Mouse (Mus musculus) heart, postnatal 0 days (tissue): Measurements from ENCODE around the gene Olfml1. TPM values are rescaled to one million over a fixed set of nuclear protein-coding genes. Genes with fewer than 3 reads are reported as not detected.
A peak's percentile ranks its signal among the peaks of the same experiment; 100 is the strongest.

Source experiments
- ATAC-seq: fragments of 200-750 bp; cut with Nextera tagmentation; 2 replicates; pipeline ENCODE4 v1.8.0; 2017; ENCODE audit warnings: low read depth, moderate number of reproducible peaks, moderate library complexity; ENCODE audit not compliant: insufficient read depth
- DNase-seq: peaks from one replicate; pipeline ENCODE4 v3.0.0-alpha.2; 2016; ENCODE audit warnings: low spot score
- H3K27ac ChIP-seq: fragments of 300-500 bp; sonication (generic); 2 replicates; pipeline ENCODE4 v1.5.1; 2014; ENCODE audit warnings: low read depth, mild to moderate bottlenecking
- H3K27me3 ChIP-seq: fragments of 300-500 bp; sonication (generic); 2 replicates; pipeline ENCODE4 v1.6.1; 2014; ENCODE audit warnings: low read length, mixed read lengths; ENCODE audit not compliant: control insufficient read depth, insufficient read depth
- H3K36me3 ChIP-seq: fragments of 300-500 bp; sonication (generic); replicated peaks from 2 replicates; pipeline ENCODE4 v1.6.1; 2014; ENCODE audit warnings: low read length, mixed read lengths; ENCODE audit not compliant: control insufficient read depth, insufficient read depth
- H3K4me1 ChIP-seq: fragments of 300-500 bp; sonication (generic); 2 replicates; pipeline ENCODE4 v1.6.1; 2014; ENCODE audit warnings: antibody characterized with exemption; ENCODE audit not compliant: control insufficient read depth, insufficient read depth
- H3K4me2 ChIP-seq: fragments of 300-500 bp; sonication (generic); 2 replicates; pipeline ENCODE4 v1.6.1; 2014; ENCODE audit warnings: low read depth, mild to moderate bottlenecking, low read length, moderate library complexity
- H3K4me3 ChIP-seq: fragments of 300-500 bp; sonication (generic); 2 replicates; pipeline ENCODE4 v1.5.1; 2014; ENCODE audit warnings: low read depth, low read length
- H3K9ac ChIP-seq: fragments of 300-500 bp; sonication (generic); replicated peaks from 2 replicates; pipeline ENCODE4 v1.6.1; 2014; ENCODE audit warnings: low read depth, low read length, mixed read lengths
- H3K9me3 ChIP-seq: fragments of 300-500 bp; sonication (generic); replicated peaks from 2 replicates; pipeline ENCODE4 v1.6.1; 2016; ENCODE audit warnings: low read length; ENCODE audit not compliant: control insufficient read depth
- CTCF ChIP-seq: IDR thresholded peaks from 2 replicates; pipeline ENCODE4 v1.5.1; 2016; ENCODE audit warnings: antibody characterized with exemption, control low read depth, low read depth
- EP300 ChIP-seq: IDR thresholded peaks from 2 replicates; pipeline ENCODE4 v1.6.1; 2016; ENCODE audit warnings: antibody characterized with exemption, low read depth
- WGBS: fragments of 180-500 bp; shearing (Covaris S2); extraction: QIAGEN DNeasy Blood & Tissue Kit; methylation state at CpG from one replicate; pipeline ENCODE4 v1.1.7; 2014; 5-methylcytosine and 5-hydroxymethylcytosine counted together
- polyA plus RNA-seq: library from polyadenylated mRNA; unstranded; fragments of >200 nt; fragmentation: Nextera tagmentation; extraction: Ambion mirVana; gene quantifications from 2 replicates; pipeline ENCODE4 v1.2.1, GENCODE M21; 2015
- total RNA-seq: library from RNA; depleted of rRNA; stranded (reverse); fragments of >200 nt; gene quantifications from 2 replicates; pipeline ENCODE4 v1.2.3, GENCODE M21; 2014; ENCODE audit warnings: low replicate concordance

The Olfml1 gene
- total and polyA plus RNA-seq, 2 experiments from 2014 or later = 2.9 to 5.1 TPM

GRCm38 (mm10) chr7:107568971-107569370 lies 1.7 kb downstream of the Olfml1 start:
- ATAC-seq = no peak
- Histone ChIP-seq H3K4me3 (no peak overlapping the region), H3K9ac (no peak overlapping the region), H3K9me3 (no peaks in the 10 kb centered on the region), H3K27me3 (no peaks in the 10 kb centered on the region), H3K36me3 (no peaks in the 10 kb centered on the region), H3K4me2 (peak overlapping the region; percentile 24), H3K4me1 (no peaks in the 10 kb centered on the region), H3K27ac (no peak overlapping the region)
- TF ChIP-seq EP300 (no peak), CTCF (no peak)
- WGBS = 48% methylated on average over 4 of the region's 4 CpGs
- no peak for DNase-seq

- no peak overlapping the region for H3K4me2 ChIP-seq
- peak; percentile 3; the same call in 1 of the 2 replicates for TF ChIP-seq CTCF
- no peak for TF ChIP-seq EP300
- no peaks in the 10 kb centered on the region for H3K27me3 ChIP-seq
- H3K9ac ChIP-seq = no peak overlapping the region
- no peaks in the 10 kb centered on the region for H3K4me1 ChIP-seq
- no peaks in the 10 kb centered on the region for H3K9me3 ChIP-seq
- WGBS = 62% methylated on average over 2 of the region's 2 CpGs
- H3K4me3 ChIP-seq = no peak overlapping the region
- no peak overlapping the region for H3K27ac ChIP-seq
- DNase-seq (no peak), ATAC-seq (no peak)
- no peaks in the 10 kb centered on the region for H3K36me3 ChIP-seq
These were observed 6.6 kb downstream of the Olfml1 start for GRCm38 (mm10) chr7:107573856-107574255.

GRCm38 (mm10) chr7:107574276-107574675 lies 7.0 kb downstream of the Olfml1 start:
- DNase-seq (no peak), ATAC-seq (no peak)
- no peak overlapping the region for H3K27ac ChIP-seq

GRCm38 (mm10) chr7:107592641-107593040 lies 25.4 kb downstream of the Olfml1 start:
- Histone ChIP-seq H3K9me3 (no peaks in the 10 kb centered on the region), H3K9ac (no peak overlapping the region), H3K36me3 (no peaks in the 10 kb centered on the region), H3K4me2 (no peak overlapping the region), H3K4me1 (peaks cover 14% of the 10 kb centered on the region; the same call in 1 of the 2 replicates), H3K27ac (no peak overlapping the region), H3K27me3 (no peaks in the 10 kb centered on the region), H3K4me3 (no peak overlapping the region)
- 16% methylated on average over 2 of the region's 2 CpGs for WGBS
- TF ChIP-seq CTCF (no peak), EP300 (0 out of 2 replicates have a peak, but pooled peaks have one; percentile 67)
- peak; percentile 57 for ATAC-seq
- peak; percentile 13 for DNase-seq

More at GRCm38 (mm10) chr7:107574276-107574675, 7.0 kb downstream of the Olfml1 start:
- H3K27me3 ChIP-seq = no peaks in the 10 kb centered on the region
- no peak overlapping the region for H3K4me2 ChIP-seq
- WGBS = 58% methylated on average over 3 of the region's 3 CpGs
- H3K9ac ChIP-seq = no peak overlapping the region
- H3K4me3 ChIP-seq = no peak overlapping the region
- TF ChIP-seq CTCF = no peak
- no peaks in the 10 kb centered on the region for H3K4me1 ChIP-seq
- H3K9me3 ChIP-seq = no peaks in the 10 kb centered on the region
- H3K36me3 ChIP-seq = no peaks in the 10 kb centered on the region

GRCm38 (mm10) chr7:107593904-107594303 lies 26.7 kb downstream of the Olfml1 start:
- Histone ChIP-seq H3K9me3 (no peaks in the 10 kb centered on the region), H3K36me3 (no peaks in the 10 kb centered on the region), H3K27me3 (no peaks in the 10 kb centered on the region), H3K4me1 (peaks cover 14% of the 10 kb centered on the region; the same call in 1 of the 2 replicates), H3K4me2 (peak overlapping the region; percentile 90), H3K27ac (peak overlapping the region; percentile 43; the same call in 1 of the 2 replicates), H3K9ac (0 out of 2 replicates have a peak overlapping the region, but pooled peaks have one; percentile 39), H3K4me3 (peak overlapping the region; percentile 56)
- DNase-seq (no peak), ATAC-seq (no peak)
- TF ChIP-seq EP300 (no peak), CTCF (no peak)
- 33% methylated on average over 7 of the region's 7 CpGs for WGBS

- Histone ChIP-seq H3K36me3 (no peaks in the 10 kb centered on the region), H3K9ac (peak overlapping the region; percentile 39; the same call in 1 of the 2 replicates), H3K27me3 (no peaks in the 10 kb centered on the region), H3K4me1 (peaks cover 14% of the 10 kb centered on the region; the same call in 1 of the 2 replicates), H3K4me3 (peak overlapping the region; percentile 56), H3K27ac (peak overlapping the region; percentile 43; the same call in 1 of the 2 replicates), H3K4me2 (peak overlapping the region; percentile 90), H3K9me3 (no peaks in the 10 kb centered on the region)
- ATAC-seq (peak; percentile 79), DNase-seq (peak; percentile 67)
- 2% methylated on average over 16 of the region's 16 CpGs for WGBS
- TF ChIP-seq EP300 (no peak), CTCF (peak; percentile 56)
These were observed 27.1 kb downstream of the Olfml1 start for GRCm38 (mm10) chr7:107594325-107594856.
